ENCODE assay signal across 19 mouse cellular contexts in genomic region chr5:132841794-132842193, GRCm38 (mm10).
DNase-seq lines count a peak whose midpoint lies in the region; ATAC-seq and TF ChIP-seq lines count a peak whose summit lies in the region.
"Had no signal": no experiment of that assay in that cellular context is flagged by ENCODE, and none has a peak within 500 bp of the region (broad histone marks: within the 10 kb centered on the region; RNA-seq: fewer than 3 reads in every experiment).

No protein-coding gene starts in this region.

- H3K27me3 ChIP-seq in heart, postnatal 0 days (ENCODE audit: control insufficient read depth, insufficient read depth, low read length), result no peaks in the 10 kb centered on the region
- H3K27me3 ChIP-seq in liver, embryonic 14.5 days (ENCODE audit: control insufficient read depth, insufficient read depth, low read length), result no peaks in the 10 kb centered on the region
- H3K27me3 ChIP-seq in liver, embryonic 12.5 days (replicated peaks), result no peaks in the 10 kb centered on the region
- no peaks in the 10 kb centered on the region for H3K27me3 ChIP-seq in E14TG2a.4 (ENCODE audit: insufficient read depth, low read length)
- H3K27me3 ChIP-seq: forebrain, embryonic 13.5 days; midbrain, embryonic 12.5 days had no signal

- TF ChIP-seq CTCF in heart, postnatal 0 days (IDR thresholded peaks at IDR 0.05; ENCODE audit: low read depth), result peak; percentile 12; the same call in 1 of the 2 replicates
- TF ChIP-seq CTCF in liver, embryonic 14.5 days (IDR thresholded peaks at IDR 0.05; ENCODE audit: low read depth), result 0 out of 2 replicates have a peak, but pooled peaks have one; percentile 4
- TF ChIP-seq CTCF in E14TG2a.4 (conservative IDR thresholded peaks at IDR 0.05; ENCODE audit: low read length), result peak; percentile 48

- WGBS in heart, postnatal 0 days, result 88% methylated on average over 3 of the region's 3 CpGs
- 69% methylated on average over 3 of the region's 3 CpGs for WGBS in liver, embryonic 14.5 days (ENCODE audit: insufficient replicate concordance)
- 69% methylated on average over 3 of the region's 3 CpGs for WGBS in liver, embryonic 12.5 days (ENCODE audit: insufficient replicate concordance)

- no peak overlapping the region for H3K4me3 ChIP-seq in heart, postnatal 0 days (ENCODE audit: low read depth, low read length)
- H3K4me3 ChIP-seq in liver, embryonic 14.5 days (ENCODE audit: insufficient read depth in 1 of 2, low read depth in 2 of 2, low read length in 2 of 2), result no peak overlapping the region
- H3K4me3 ChIP-seq in liver, embryonic 12.5 days, result no peak overlapping the region
- no peak overlapping the region for H3K4me3 ChIP-seq in E14TG2a.4 (replicated peaks; ENCODE audit: low read length)
- H3K4me3 ChIP-seq: forebrain, embryonic 13.5 days; midbrain, embryonic 12.5 days had no signal

- no peak for DNase-seq in heart, postnatal 0 days (ENCODE audit: low spot score)
- no peak for DNase-seq in heart, postnatal 14 days
- no peak for DNase-seq in liver, embryonic 14.5 days (ENCODE audit: low read depth in 3 of 3, low spot score in 3 of 3)
- peak; percentile 51 for DNase-seq in R1 (ENCODE audit: low read depth, low spot score)
- no peak for DNase-seq in cerebellum, adult 18-20 months
- no peak for DNase-seq in adrenal gland, postnatal 4 days (ENCODE audit: low spot score in 2 of 2)
- DNase-seq: adrenal gland, postnatal 36 days; cerebellum, adult 8-10 months; cerebellum, postnatal 36 days; heart, postnatal 10 days; kidney, adult 2 months; kidney, postnatal 14 days; lung, postnatal 14 days; thymus, postnatal 14 days had no signal

- H3K9me3 ChIP-seq in heart, postnatal 0 days (replicated peaks; ENCODE audit: control insufficient read depth, low read length), result 0 out of 2 replicates have a peak, but pooled peaks cover 5% of the 10 kb centered on the region
- H3K9me3 ChIP-seq in liver, embryonic 14.5 days (ENCODE audit: control insufficient read depth, low read length), result no peaks in the 10 kb centered on the region
- no peaks in the 10 kb centered on the region for H3K9me3 ChIP-seq in liver, embryonic 12.5 days (replicated peaks)
- peaks cover 3% of the 10 kb centered on the region; the same call in 1 of the 2 replicates for H3K9me3 ChIP-seq in E14TG2a.4 (ENCODE audit: low read length)
- H3K9me3 ChIP-seq: forebrain, embryonic 13.5 days had no signal

- H3K4me2 ChIP-seq in heart, postnatal 0 days (ENCODE audit: low read depth, low read length), result no peak overlapping the region
- H3K4me2 ChIP-seq in liver, embryonic 14.5 days (ENCODE audit: low read depth), result no peak overlapping the region
- H3K4me2 ChIP-seq in liver, embryonic 12.5 days, result no peak overlapping the region
- H3K4me2 ChIP-seq: forebrain, embryonic 13.5 days; heart, embryonic 11.5 days; midbrain, embryonic 12.5 days had no signal

- no peak overlapping the region for H3K9ac ChIP-seq in heart, postnatal 0 days (replicated peaks; ENCODE audit: low read depth, low read length)
- no peak overlapping the region for H3K9ac ChIP-seq in liver, embryonic 14.5 days (replicated peaks)
- no peak overlapping the region for H3K9ac ChIP-seq in liver, embryonic 12.5 days
- H3K9ac ChIP-seq: forebrain, embryonic 13.5 days; midbrain, embryonic 12.5 days had no signal

- no peaks in the 10 kb centered on the region for H3K4me1 ChIP-seq in heart, postnatal 0 days (ENCODE audit: control insufficient read depth, insufficient read depth)
- H3K4me1 ChIP-seq in liver, embryonic 14.5 days (replicated peaks; ENCODE audit: control insufficient read depth in 2 of 2, insufficient read depth in 2 of 2, low read length in 1 of 2), result no peaks in the 10 kb centered on the region
- 0 out of 2 replicates have a peak, but pooled peaks cover 4% of the 10 kb centered on the region for H3K4me1 ChIP-seq in liver, embryonic 12.5 days
- H3K4me1 ChIP-seq in E14TG2a.4 (replicated peaks; ENCODE audit: low read depth, low read length), result no peaks in the 10 kb centered on the region

- H3K27ac ChIP-seq in heart, postnatal 0 days (ENCODE audit: low read depth), result no peak overlapping the region
- no peak overlapping the region for H3K27ac ChIP-seq in liver, embryonic 14.5 days
- no peak overlapping the region for H3K27ac ChIP-seq in liver, embryonic 12.5 days
- H3K27ac ChIP-seq: forebrain, embryonic 13.5 days; midbrain, embryonic 12.5 days had no signal

- no peak for TF ChIP-seq EP300 in heart, postnatal 0 days (IDR thresholded peaks at IDR 0.05; ENCODE audit: low read depth)
- TF ChIP-seq EP300 in liver, embryonic 14.5 days (IDR thresholded peaks at IDR 0.05; ENCODE audit: low read depth), result no peak

- ATAC-seq in heart, postnatal 0 days (ENCODE audit: insufficient read depth, low read depth), result no peak
- no peak for ATAC-seq in liver, embryonic 14.5 days (ENCODE audit: insufficient read depth)
- no peak for ATAC-seq in liver, embryonic 12.5 days
- ATAC-seq: forebrain, embryonic 13.5 days had no signal

- H3K36me3 ChIP-seq in heart, postnatal 0 days (replicated peaks; ENCODE audit: control insufficient read depth, insufficient read depth, low read length), result no peaks in the 10 kb centered on the region
- H3K36me3 ChIP-seq in liver, embryonic 14.5 days (replicated peaks; ENCODE audit: control insufficient read depth, insufficient read depth, low read depth), result no peaks in the 10 kb centered on the region
- H3K36me3 ChIP-seq in liver, embryonic 12.5 days, result no peaks in the 10 kb centered on the region
- no peaks in the 10 kb centered on the region for H3K36me3 ChIP-seq in E14TG2a.4 (ENCODE audit: insufficient read depth, low read length)
- H3K36me3 ChIP-seq: midbrain, embryonic 12.5 days had no signal

- intact Hi-C loops in heart, postnatal 14 days (cut with DNase I), result no loop called here
